Mouse (Mus musculus) liver, adult 2 months (tissue): ENCODE results near the gene Zfp52.

Experiments used
- CTCF ChIP-seq: fragments of 200-500 bp; IDR thresholded peaks from 2 replicates; pipeline ENCODE4 v1.5.1; 2011; ENCODE audit warnings: low read depth, low read length, control low read depth
- POLR2A ChIP-seq: fragments of 200-500 bp; IDR thresholded peaks from 2 replicates; pipeline ENCODE4 v1.6.1; 2011; ENCODE audit warnings: low read length, control low read depth; ENCODE audit not compliant: insufficient read depth; ENCODE audit errors: extremely low read depth

DNA sequence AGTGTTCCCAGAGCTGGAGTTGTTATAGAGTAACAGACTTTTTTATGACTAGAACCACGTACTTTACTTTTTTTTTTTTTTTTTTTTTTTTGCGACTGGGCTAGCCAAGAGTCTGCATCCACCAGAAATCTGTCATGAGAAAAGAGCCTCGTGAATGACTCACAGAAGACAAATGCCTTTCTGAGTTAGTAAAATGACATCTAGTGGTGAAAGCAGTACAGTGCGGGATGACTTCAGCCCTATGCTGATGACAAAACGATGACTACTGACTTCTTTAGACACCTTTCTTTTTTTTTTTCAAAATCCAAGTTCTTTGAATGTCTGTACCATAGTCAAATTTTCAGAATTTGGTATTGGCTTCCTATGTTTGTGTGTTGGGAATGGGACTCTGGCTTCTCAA, 30.9 kb downstream of the Zfp52 start:
- peak; percentile 43 for TF ChIP-seq CTCF
- TF ChIP-seq POLR2A: no peak
